Mouse (Mus musculus): ENCODE data around the gene Ano10. TPM values are rescaled to one million over a fixed set of nuclear protein-coding genes. Genes with fewer than 3 reads are reported as not detected.

Ano10 gene
- polyA plus RNA-seq, 1 experiment from 2014 or later: 38.4 TPM

DNA sequence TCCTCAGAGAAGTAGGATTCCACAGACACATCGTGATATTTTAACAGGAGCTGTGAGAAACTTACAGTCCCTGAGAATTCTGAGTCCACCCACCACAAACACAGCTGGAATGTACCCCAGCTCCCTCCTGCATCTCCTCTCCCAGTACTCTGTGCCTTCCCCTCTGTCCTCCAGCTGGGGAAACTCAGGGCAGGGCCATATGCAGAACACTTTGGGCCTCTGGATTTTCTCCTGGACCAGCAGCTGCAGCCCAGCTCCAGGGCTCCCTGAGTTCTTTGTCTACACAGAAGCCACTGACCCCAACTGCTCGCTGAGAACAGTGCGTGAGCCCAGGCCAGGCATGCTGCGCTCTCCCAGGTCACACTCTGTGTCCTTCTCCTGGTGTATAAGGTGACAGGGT is 111.1 kb downstream of the Ano10 start:
- Histone ChIP-seq H3K4me3 (ENCODE audit: low read depth, low read length) (no peak overlapping the region), H3K4me2 (no peak overlapping the region), H3K27me3 (ENCODE audit: insufficient read depth, low read length) (no peaks in the 10 kb centered on the region), H3K9ac (no peak overlapping the region), H3K4me1 (ENCODE audit: insufficient read depth) (no peaks in the 10 kb centered on the region), H3K36me3 (ENCODE audit: insufficient read depth) (no peaks in the 10 kb centered on the region), H3K9me3 (ENCODE audit: low read depth, low read length) (no peaks in the 10 kb centered on the region), H3K27ac (ENCODE audit: low read depth) (no peak overlapping the region)
- 67% methylated on average over 4 of the region's 4 CpGs for WGBS
- DNase-seq (no peak), ATAC-seq (ENCODE audit: insufficient read depth) (no peak)
- TF ChIP-seq CTCF (IDR thresholded peaks at IDR 0.05; ENCODE audit: low read depth): no peak

DNA sequence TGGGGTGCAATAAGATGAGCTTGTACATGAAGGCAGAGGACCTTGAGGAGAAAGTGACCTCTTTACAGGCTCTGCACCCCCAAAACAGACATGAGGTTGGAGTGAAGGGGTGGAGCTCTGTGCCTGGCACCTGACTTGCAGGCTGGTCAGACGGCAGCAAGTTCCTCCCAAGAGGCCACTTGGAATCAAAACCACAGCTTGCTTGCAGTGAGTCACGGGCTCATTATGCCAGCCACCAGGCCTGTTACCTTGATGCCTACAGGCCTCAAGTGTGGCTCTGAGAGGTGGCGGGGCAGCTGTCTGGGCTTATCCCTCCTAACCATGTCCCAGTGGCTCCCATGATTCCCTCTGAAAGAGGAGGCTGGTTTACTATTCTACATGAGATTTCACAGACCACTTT is 114.1 kb downstream of the Ano10 start:
- Histone ChIP-seq H3K27me3 (ENCODE audit: insufficient read depth, low read length) (no peaks in the 10 kb centered on the region), H3K9ac (no peak overlapping the region), H3K4me2 (no peak overlapping the region), H3K27ac (ENCODE audit: low read depth) (no peak overlapping the region), H3K9me3 (ENCODE audit: low read depth, low read length) (no peaks in the 10 kb centered on the region), H3K36me3 (ENCODE audit: insufficient read depth) (no peaks in the 10 kb centered on the region), H3K4me1 (ENCODE audit: insufficient read depth) (no peaks in the 10 kb centered on the region), H3K4me3 (ENCODE audit: low read depth, low read length) (no peak overlapping the region)
- ATAC-seq (ENCODE audit: insufficient read depth) (no peak), DNase-seq (no peak)
- no peak for TF ChIP-seq CTCF (IDR thresholded peaks at IDR 0.05; ENCODE audit: low read depth)
- WGBS: 81% methylated on average over 3 of the region's 3 CpGs

DNA sequence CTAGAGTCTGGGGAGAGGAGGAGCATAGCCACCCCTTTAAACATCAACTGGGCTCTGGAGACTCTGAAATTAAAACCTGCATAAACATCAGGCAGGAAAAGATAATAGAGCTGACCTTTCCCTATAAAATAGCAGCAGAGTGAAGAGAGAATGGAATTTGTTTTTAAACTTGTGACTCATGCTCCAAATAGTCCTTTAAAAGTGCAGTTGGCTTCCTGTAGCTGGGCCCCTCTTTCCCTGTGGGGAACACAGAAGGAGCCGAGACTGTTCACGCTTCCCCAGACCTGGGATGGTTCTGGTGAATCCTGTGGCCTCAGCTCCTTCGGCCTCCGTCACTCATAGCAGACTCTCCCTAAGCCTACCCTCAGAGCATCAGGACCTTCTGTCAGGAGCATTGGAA is 115.8 kb downstream of the Ano10 start:
- Histone ChIP-seq H3K27me3 (ENCODE audit: insufficient read depth, low read length) (no peaks in the 10 kb centered on the region), H3K4me1 (ENCODE audit: insufficient read depth) (no peaks in the 10 kb centered on the region), H3K9ac (no peak overlapping the region), H3K4me3 (ENCODE audit: low read depth, low read length) (no peak overlapping the region), H3K9me3 (ENCODE audit: low read depth, low read length) (no peaks in the 10 kb centered on the region), H3K4me2 (no peak overlapping the region), H3K36me3 (ENCODE audit: insufficient read depth) (no peaks in the 10 kb centered on the region), H3K27ac (ENCODE audit: low read depth) (no peak overlapping the region)
- DNase-seq: no peak
- ATAC-seq (ENCODE audit: insufficient read depth): no peak
- WGBS: 42% methylated on average over 4 of the region's 4 CpGs
- TF ChIP-seq CTCF (IDR thresholded peaks at IDR 0.05; ENCODE audit: low read depth): no peak

GRCm38 (mm10) chr9:122177256-122178220 is 116.7 kb downstream of the Ano10 start:
- no peak overlapping the region for H3K27ac ChIP-seq (ENCODE audit: low read depth)
- H3K27me3 ChIP-seq (ENCODE audit: insufficient read depth, low read length): no peaks in the 10 kb centered on the region
- no peaks in the 10 kb centered on the region for H3K36me3 ChIP-seq (ENCODE audit: insufficient read depth)
- H3K4me1 ChIP-seq (ENCODE audit: insufficient read depth): no peaks in the 10 kb centered on the region
- 69% methylated on average over 7 of the region's 7 CpGs for WGBS
- no peak overlapping the region for H3K4me3 ChIP-seq (ENCODE audit: low read depth, low read length)
- DNase-seq (no peak), ATAC-seq (ENCODE audit: insufficient read depth) (no peak)
- H3K4me2 ChIP-seq: no peak overlapping the region
- H3K9me3 ChIP-seq (ENCODE audit: low read depth, low read length): no peaks in the 10 kb centered on the region
- no peak for TF ChIP-seq CTCF (IDR thresholded peaks at IDR 0.05; ENCODE audit: low read depth)
- H3K9ac ChIP-seq: no peak overlapping the region

DNA sequence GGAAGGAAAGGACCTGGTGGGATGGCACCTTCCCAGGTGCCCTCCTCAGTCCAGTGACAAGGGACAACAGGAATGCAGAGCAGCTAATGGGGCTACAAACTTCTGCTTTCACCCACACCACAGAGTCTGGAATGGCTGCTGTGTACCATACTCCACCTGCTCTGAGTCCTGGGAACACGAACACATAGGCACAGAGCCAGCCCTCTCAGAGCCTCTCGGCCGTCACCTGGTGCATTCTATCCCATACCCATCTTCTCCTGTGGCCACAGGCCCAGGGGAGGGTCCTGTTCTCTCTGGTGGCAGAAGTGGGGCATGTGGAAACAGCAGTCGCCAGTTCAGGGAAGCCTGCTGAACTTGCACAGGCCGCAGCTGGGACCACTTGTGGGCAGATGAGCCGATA is 119.5 kb downstream of the Ano10 start:
- DNase-seq: no peak
- no peak for ATAC-seq (ENCODE audit: insufficient read depth)
- no peak overlapping the region for H3K9ac ChIP-seq
- no peak overlapping the region for H3K4me3 ChIP-seq (ENCODE audit: low read depth, low read length)
- H3K27ac ChIP-seq (ENCODE audit: low read depth): no peak overlapping the region
- H3K27me3 ChIP-seq (ENCODE audit: insufficient read depth, low read length): no peaks in the 10 kb centered on the region
- H3K9me3 ChIP-seq (ENCODE audit: low read depth, low read length): no peaks in the 10 kb centered on the region
- H3K36me3 ChIP-seq (ENCODE audit: insufficient read depth): peaks cover 12% of the 10 kb centered on the region; the same call in 1 of the 2 replicates
- H3K4me2 ChIP-seq: no peak overlapping the region
- no peak for TF ChIP-seq CTCF (IDR thresholded peaks at IDR 0.05; ENCODE audit: low read depth)
- no peaks in the 10 kb centered on the region for H3K4me1 ChIP-seq (ENCODE audit: insufficient read depth)
- 82% methylated on average over 6 of the region's 6 CpGs for WGBS

DNA sequence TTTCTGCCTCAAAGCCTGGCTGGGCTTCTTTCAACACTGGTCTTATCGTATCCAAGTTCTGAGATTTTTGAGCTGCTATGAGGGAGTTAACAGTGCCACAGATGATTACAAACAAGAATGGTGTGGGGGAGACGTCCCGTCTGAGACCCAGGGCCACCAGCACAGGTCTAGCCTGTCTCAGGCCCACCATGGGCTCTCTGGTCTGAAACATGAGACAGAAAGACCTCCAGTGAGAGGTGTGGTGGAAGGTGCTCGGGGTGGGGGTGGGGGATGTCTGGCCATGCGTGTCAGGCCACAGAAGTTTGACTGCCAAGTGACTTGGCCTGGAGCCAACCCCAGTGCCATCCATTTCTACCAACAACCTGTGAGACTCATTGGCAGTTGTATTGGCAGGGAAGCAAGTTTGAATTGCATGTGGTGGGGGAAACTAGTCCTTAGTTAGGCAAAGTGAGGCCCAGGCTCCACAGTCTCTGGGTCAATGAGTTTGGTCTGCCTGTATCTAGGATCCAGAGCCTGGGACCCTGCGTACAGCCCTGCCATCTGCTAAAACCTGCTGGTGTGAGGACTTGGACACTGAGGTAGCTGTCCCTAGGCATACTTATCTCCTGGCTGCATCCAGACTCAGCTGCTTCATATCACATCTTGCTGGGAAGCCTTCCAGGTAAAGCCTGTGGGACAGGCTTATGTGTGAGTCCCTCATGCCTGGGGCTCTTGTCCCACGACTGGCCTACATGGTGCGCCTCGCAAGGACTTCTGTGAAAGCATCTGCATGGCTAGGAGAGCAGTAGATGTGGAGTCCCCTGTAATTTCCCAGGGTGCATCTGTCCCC is 120.6 kb downstream of the Ano10 start:
- TF ChIP-seq CTCF (IDR thresholded peaks at IDR 0.05; ENCODE audit: low read depth): no peak
- Histone ChIP-seq H3K36me3 (ENCODE audit: insufficient read depth) (peaks cover 15% of the 10 kb centered on the region; the same call in 1 of the 2 replicates), H3K9me3 (ENCODE audit: low read depth, low read length) (no peaks in the 10 kb centered on the region), H3K27ac (ENCODE audit: low read depth) (no peak overlapping the region; the same call in 1 of the 2 replicates), H3K4me3 (ENCODE audit: low read depth, low read length) (no peak overlapping the region), H3K27me3 (ENCODE audit: insufficient read depth, low read length) (no peaks in the 10 kb centered on the region), H3K4me2 (no peak overlapping the region), H3K4me1 (ENCODE audit: insufficient read depth) (no peaks in the 10 kb centered on the region), H3K9ac (no peak overlapping the region)
- WGBS: 63% methylated on average over 9 of the region's 9 CpGs
- DNase-seq (no peak), ATAC-seq (ENCODE audit: insufficient read depth) (no peak)

Measured in lung, embryonic 14.5 days (tissue).